Mouse (Mus musculus) Patski (cell line): ENCODE results near the gene Pstpip1. TPM values are rescaled to one million over a fixed set of nuclear protein-coding genes. Genes with fewer than 3 reads are reported as not detected.

Experiments used
- ATAC-seq: fragments of 100-300 bp; one replicate; pipeline ENCODE4 v1.8.0; 2021
- CTCF ChIA-PET: fragments of 350-600 bp; sonication (Branson Sonifier 250); formaldehyde crosslinking; loops from one replicate; lab custom pipeline; 2022; ENCODE audit warnings: inconsistent platforms; lab: Charles Lee
- POLR2A ChIA-PET: fragments of 350-600 bp; sonication (Branson Sonifier 250); formaldehyde crosslinking; loops from one replicate; lab custom pipeline; 2022; ENCODE audit warnings: antibody characterized with exemption, inconsistent platforms; lab: Charles Lee
- DNase-seq: peaks from one replicate; pipeline ENCODE4 v3.0.0-alpha.2; 2011; ENCODE audit warnings: low read depth, low spot score
- H3K27me3 ChIP-seq: fragments of 371-371 bp; one replicate; pipeline ENCODE4 v1.5.1; 2021
- CTCF ChIP-seq: fragments of 100-300 bp; IDR thresholded peaks from one replicate; pipeline ENCODE4 v1.5.1; 2021
- in situ Hi-C: fragments of 300-500 bp; cut with MboI; formaldehyde crosslinking; loops from 3 replicates; pipeline ENCODE4 v1.11.1; 2018; ENCODE audit warnings: low pct_unique_long_range_greater_than_20kb, mixed read lengths
- polyA plus RNA-seq: library from polyadenylated mRNA; unstranded; gene quantifications from one replicate; pipeline ENCODE4 v1.2.3, GENCODE M21; 2021

Pstpip1 gene
- 0.41 TPM for polyA plus RNA-seq

- in situ Hi-C loops: no loop called here
Measured at GRCm38 (mm10) chr9:56089778-56090520, at the start of gene Pstpip1. Pstpip1 (plus strand) TSS chr9:56089962.

DNA sequence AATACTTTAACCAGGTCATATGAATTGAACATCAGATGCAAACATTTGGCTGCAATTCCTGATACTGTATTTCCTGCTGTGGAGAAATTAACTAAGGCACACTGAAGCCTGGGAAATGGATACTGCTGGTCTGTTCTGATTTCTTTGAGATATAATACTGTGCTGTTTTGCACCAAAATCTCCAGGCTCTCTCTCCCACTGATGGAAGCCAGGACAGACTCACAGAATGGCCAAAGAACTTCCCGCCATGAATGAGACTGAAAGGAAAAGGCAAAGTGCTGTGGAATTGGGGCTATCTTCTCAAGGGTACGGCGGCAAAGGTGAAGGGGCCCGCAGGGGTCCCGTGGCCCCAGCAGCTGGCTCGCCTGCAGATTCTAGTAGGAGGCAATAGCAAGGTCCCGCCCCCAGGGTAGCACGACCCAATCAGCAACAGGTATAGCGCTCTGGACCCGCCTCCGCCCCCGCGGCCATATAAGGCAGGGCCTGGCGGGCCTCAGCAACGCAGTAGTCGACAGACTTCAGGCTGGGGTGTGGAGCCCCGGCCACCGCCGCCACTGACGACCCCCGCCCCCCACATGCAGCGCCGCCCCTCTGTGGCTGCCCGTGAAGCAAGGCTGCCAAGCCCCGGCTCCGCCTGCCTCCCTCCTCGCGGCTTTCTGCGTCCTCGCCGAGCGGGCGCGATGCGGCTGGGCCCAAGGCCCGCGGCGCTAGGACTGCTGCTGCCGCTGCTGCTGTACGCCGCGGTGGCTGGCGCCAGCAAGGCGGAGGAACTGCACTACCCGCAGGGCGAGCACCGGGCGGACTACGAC, 48.2 kb upstream of the Pstpip1 start, which contains the start of gene Rcn2:
Gene Rcn2, plus strand, starts transcription at position 474 of the 809 bp plus-strand sequence.
- peaks cover 23% of the 10 kb centered on the region for H3K27me3 ChIP-seq
- TF ChIP-seq CTCF: no peak
- ATAC-seq: peak; percentile 99
- ChIA-PET CTCF (interaction anchor here (2.0 kb wide), 1 partner anchor 13 kb away, joined by 6 read pairs; no protein-coding TSS in a partner anchor), POLR2A (no interaction called here)
- DNase-seq: peak; percentile 47
- in situ Hi-C loops: no loop called here

More at GRCm38 (mm10) chr9:56089778-56090520, at the start of gene Pstpip1:
- ChIA-PET CTCF (no interaction called here), POLR2A (no interaction called here)
- no peak for ATAC-seq
- TF ChIP-seq CTCF: no peak
- no peak for DNase-seq
- H3K27me3 ChIP-seq: no peaks in the 10 kb centered on the region

GRCm38 (mm10) chr9:56042181-56042621, 47.6 kb upstream of the Pstpip1 start:
- in situ Hi-C loops: no loop called here
- ATAC-seq (peak; percentile 25), DNase-seq (peak; percentile 13)
- ChIA-PET POLR2A (no interaction called here), CTCF (interaction anchor here (1.1 to 2.0 kb wide), 3 partner anchors 13 to 33 kb away, joined by 5 to 7 read pairs (median 6); no protein-coding TSS in a partner anchor)
- H3K27me3 ChIP-seq: peaks cover 17% of the 10 kb centered on the region
- no peak for TF ChIP-seq CTCF

GRCm38 (mm10) chr9:56053796-56054195, 36.0 kb upstream of the Pstpip1 start:
- no peak for TF ChIP-seq CTCF
- ATAC-seq: no peak
- no peaks in the 10 kb centered on the region for H3K27me3 ChIP-seq
- in situ Hi-C loops: no loop called here
- POLR2A ChIA-PET: no interaction called here
- no peak for DNase-seq
- CTCF ChIA-PET: interaction anchor here (1.4 to 2.0 kb wide), 5 partner anchors 8 to 20 kb away, joined by 3 to 6 read pairs (median 4); no protein-coding TSS in a partner anchor

DNA sequence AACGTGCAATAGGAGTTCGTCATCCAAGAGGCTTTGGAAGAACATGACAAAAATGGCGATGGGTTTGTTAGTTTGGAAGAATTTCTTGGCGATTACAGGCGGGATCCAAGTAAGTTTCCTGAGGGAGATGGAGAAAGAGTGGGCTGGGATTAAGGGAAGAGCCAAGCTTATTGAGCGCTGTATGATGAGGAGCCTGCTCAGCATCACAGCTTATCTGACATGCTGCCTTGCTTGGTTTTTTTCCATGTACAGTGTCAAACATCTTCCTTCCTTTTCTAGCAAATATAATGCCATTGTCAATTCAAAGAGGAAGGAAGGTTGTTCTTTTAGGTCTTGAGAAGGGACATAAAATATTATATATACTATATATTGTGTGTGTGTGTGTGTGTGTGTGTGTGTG, 33.6 kb upstream of the Pstpip1 start:
- no peaks in the 10 kb centered on the region for H3K27me3 ChIP-seq
- no peak for TF ChIP-seq CTCF
- DNase-seq (no peak), ATAC-seq (no peak)
- ChIA-PET CTCF (no interaction called here), POLR2A (no interaction called here)
- in situ Hi-C loops: no loop called here

GRCm38 (mm10) chr9:56062336-56062735, 27.4 kb upstream of the Pstpip1 start:
- no peak for ATAC-seq
- POLR2A ChIA-PET: interaction anchor here (0.9 kb wide), 1 partner anchor 9 kb away, joined by 3 read pairs; no protein-coding TSS in a partner anchor

GRCm38 (mm10) chr9:56065011-56065410, 24.8 kb upstream of the Pstpip1 start:
- no peak for TF ChIP-seq CTCF
- CTCF ChIA-PET: no interaction called here
- no peaks in the 10 kb centered on the region for H3K27me3 ChIP-seq
- no peak for ATAC-seq
- no peak for DNase-seq
- POLR2A ChIA-PET: no interaction called here
- in situ Hi-C loops: no loop called here

More at GRCm38 (mm10) chr9:56062336-56062735, 27.4 kb upstream of the Pstpip1 start:
- CTCF ChIA-PET: interaction anchor here (0.8 to 1.7 kb wide), 2 partner anchors 11 to 13 kb away, joined by 4 to 5 read pairs; no protein-coding TSS in a partner anchor
- no peak for TF ChIP-seq CTCF
- no peak for DNase-seq
- in situ Hi-C loops: no loop called here
- no peaks in the 10 kb centered on the region for H3K27me3 ChIP-seq

- ATAC-seq: no peak
- POLR2A ChIA-PET: no interaction called here
- no peaks in the 10 kb centered on the region for H3K27me3 ChIP-seq
- TF ChIP-seq CTCF: no peak
- DNase-seq: no peak
- CTCF ChIA-PET: no interaction called here
- in situ Hi-C loops: no loop called here
Measured at GRCm38 (mm10) chr9:56067964-56068363, 21.8 kb upstream of the Pstpip1 start.

- no peak for TF ChIP-seq CTCF
- ChIA-PET CTCF (interaction anchor here (1.7 kb wide), 1 partner anchor 14 kb away, joined by 3 read pairs; no protein-coding TSS in a partner anchor), POLR2A (no interaction called here)
- no peaks in the 10 kb centered on the region for H3K27me3 ChIP-seq
- DNase-seq: no peak
- no peak for ATAC-seq
- in situ Hi-C loops: no loop called here
Measured at GRCm38 (mm10) chr9:56068630-56069029, 21.1 kb upstream of the Pstpip1 start.

- DNase-seq (no peak), ATAC-seq (no peak)
- in situ Hi-C loops: no loop called here
- POLR2A ChIA-PET: no interaction called here
- TF ChIP-seq CTCF: no peak
- no peaks in the 10 kb centered on the region for H3K27me3 ChIP-seq
- CTCF ChIA-PET: interaction anchor here (0.7 to 2.1 kb wide), 5 partner anchors 14 to 48 kb away, joined by 3 to 6 read pairs (median 4); no protein-coding TSS in a partner anchor
Measured at GRCm38 (mm10) chr9:56072861-56073260, 16.9 kb upstream of the Pstpip1 start.
